Mouse (Mus musculus) frontal cortex, adult (tissue): ENCODE results near the gene Slc22a20.
A peak's percentile ranks its signal among the peaks of the same experiment; 100 is the strongest.

Experiments
- ATAC-seq: cut with Nextera tagmentation; 2 replicates; pipeline ENCODE4 v1.9.2; 2017; ENCODE audit warnings: mild to moderate bottlenecking, moderate library complexity, mixed read lengths; ENCODE audit not compliant: low TSS enrichment

Gene Slc22a20

DNA sequence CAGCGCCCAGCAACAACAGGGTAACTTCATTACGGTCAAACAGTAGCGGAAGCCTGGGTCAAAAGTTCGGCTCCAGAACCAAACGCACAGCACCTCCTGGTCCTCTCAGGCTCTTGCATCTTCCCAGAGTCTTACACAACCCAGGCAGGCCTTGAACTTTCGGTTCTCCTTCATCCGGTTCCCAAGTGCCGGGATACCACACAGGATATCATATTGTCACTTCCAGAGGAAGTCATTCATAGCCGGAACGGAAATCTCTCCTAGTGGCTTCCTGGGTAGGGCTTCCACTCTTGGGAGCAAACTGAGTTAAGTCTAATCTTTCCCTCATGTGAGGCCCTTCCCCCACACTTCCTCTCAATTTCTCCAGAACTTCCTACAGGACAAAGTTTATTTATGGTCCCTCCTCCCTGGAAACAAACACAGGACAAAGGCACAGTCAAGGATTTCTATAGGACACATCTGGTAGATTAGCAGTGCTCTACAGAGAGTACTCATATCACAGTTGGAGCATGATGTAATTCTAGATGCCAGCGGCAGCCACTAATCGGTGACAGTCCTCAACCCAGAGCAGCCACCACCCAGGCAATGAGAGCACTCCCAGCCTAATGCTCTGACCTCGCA, 33.8 kb downstream of the Slc22a20 start:
- ATAC-seq: no peak

- no peak for ATAC-seq
Measured at GRCm38 (mm10) chr19:5951631-5952030, 34.3 kb downstream of the Slc22a20 start.

- no peak for ATAC-seq
Measured at GRCm38 (mm10) chr19:5950218-5950617, 35.7 kb downstream of the Slc22a20 start.

GRCm38 (mm10) chr19:5945891-5946290, 40.1 kb downstream of the Slc22a20 start:
- no peak for ATAC-seq

DNA sequence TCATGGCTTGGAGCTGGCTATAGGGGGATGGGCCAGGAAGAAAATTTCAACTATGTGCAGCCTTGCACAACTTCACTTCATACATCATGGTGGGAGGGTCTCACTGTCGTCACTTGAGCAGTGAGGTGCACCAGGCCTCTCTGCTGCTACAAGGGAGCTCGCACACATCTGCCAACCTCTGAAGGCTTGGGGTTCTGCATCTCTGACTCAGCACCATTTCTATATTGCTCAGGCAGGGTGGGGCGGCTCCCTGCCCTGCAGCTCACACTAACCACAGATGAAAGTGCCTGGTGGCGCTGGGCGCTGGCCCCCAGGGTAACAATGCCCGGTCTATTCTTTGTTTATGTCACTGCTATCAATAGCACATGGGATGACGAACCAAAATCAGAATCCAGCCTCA, 40.9 kb downstream of the Slc22a20 start:
- ATAC-seq: peak; percentile 27; the same call in 1 of the 2 replicates

DNA sequence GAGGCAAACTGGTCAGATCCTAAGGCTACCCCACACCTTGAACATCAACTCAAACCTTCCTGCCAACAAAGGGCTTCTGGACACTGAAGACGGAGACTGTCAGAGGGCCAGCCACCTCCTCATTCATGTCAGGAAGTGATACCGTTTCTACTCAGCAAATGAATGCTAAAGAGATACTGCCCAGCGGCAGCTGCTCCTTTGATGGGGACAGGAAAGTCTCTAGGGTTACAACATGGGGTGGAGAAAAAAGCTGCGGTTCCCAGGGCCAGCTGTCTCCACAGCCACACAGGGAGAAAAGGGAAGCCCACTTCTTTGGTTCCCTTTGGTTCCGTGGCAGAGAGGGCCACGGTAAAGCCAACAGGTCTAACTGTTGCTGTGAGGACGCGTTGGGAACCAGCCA, 41.8 kb downstream of the Slc22a20 start:
- no peak for ATAC-seq

GRCm38 (mm10) chr19:5943404-5943803, 42.5 kb downstream of the Slc22a20 start:
- ATAC-seq: no peak

- no peak for ATAC-seq
Measured at GRCm38 (mm10) chr19:5942581-5942980, 43.4 kb downstream of the Slc22a20 start.

DNA sequence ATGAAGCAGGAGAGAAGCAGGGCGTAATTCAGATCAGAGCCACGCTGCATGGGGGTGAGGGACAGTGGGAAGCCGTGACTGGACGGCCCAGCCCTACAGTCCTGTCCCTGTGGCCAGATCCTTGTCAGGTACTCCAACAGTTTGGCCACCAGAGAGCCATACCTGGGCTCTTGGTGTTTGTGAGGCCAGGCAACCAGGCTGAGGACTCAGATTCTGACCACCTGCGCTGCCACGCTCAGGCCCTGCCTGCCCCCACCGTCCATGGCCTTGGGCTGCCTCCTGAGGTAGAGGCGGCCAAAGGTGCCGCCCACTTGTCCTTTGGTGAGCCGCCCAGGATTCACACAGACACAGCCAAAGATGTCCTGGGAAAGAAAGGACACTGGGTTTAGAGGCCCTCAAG, 45.3 kb downstream of the Slc22a20 start:
- no peak for ATAC-seq

GRCm38 (mm10) chr19:5940173-5940572, 45.8 kb downstream of the Slc22a20 start:
- no peak; the same call in 1 of the 2 replicates for ATAC-seq

DNA sequence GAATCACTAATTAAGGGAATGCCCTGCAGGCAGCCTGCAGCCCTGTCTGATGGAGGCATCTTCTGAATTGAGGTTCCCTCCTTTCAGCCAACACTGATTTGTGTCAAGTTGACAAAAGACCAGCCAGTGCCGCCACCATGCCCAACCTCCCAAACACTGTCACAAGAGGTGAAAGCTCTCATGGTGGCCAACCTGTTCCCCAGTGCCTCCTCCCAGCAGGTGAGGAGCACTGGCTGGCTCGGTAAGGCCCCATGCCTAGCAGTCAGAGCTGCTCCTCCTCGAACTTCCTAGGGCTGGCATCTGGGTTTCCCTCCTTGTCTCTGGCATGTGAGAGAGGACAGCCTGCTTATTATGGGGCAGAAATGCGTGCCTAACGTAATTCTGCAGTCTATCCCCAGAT, 46.2 kb downstream of the Slc22a20 start:
- no peak for ATAC-seq

DNA sequence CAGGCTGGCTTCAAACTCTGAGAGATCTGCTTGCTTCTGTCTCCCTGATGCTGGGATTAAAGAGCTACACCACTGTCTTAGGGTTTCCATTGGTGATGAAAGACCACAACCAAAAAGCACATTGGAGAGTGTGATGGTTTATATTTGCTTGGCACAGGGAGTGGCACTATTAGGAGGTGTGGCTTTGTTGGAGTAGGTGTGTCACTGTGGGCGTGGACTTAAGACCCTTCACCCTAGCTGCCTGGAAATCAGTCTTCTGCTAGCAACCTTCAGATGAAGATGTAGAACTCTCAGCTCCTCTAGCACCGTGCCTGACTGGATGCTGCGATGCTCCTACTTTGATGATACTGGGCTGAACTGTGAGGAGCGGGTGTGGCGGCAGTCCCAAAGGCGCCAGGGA, 47.4 kb downstream of the Slc22a20 start:
- no peak for ATAC-seq

DNA sequence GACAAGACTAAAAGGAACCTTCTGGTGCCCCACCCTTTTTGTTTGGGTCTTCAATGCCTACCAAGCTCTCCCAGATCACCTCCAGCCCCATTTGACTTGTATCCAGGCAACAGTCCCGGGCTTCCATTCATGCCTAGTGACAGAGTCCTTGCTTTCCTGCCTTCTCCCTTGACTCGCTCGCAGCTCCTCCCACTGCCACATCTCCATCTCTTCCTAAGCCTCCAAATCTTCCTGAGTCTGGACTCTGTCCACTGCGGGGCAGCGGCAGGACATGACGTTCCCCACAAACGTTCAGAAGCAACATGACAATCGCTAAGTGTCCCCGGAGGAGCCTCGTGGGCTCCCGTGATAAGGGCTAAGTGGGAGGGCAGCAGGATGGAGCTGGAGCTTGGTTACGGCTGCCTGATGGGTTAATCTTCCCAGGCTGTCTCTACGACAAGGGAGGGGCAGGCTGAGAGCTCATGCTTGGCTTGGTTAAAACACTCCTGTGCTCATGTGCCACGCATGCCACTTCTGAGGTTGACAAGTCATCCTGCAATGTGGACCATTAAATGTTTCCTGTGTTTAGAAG, 48.0 kb downstream of the Slc22a20 start:
- no peak for ATAC-seq

GRCm38 (mm10) chr19:5937095-5937835, 48.7 kb downstream of the Slc22a20 start:
- ATAC-seq: no peak

DNA sequence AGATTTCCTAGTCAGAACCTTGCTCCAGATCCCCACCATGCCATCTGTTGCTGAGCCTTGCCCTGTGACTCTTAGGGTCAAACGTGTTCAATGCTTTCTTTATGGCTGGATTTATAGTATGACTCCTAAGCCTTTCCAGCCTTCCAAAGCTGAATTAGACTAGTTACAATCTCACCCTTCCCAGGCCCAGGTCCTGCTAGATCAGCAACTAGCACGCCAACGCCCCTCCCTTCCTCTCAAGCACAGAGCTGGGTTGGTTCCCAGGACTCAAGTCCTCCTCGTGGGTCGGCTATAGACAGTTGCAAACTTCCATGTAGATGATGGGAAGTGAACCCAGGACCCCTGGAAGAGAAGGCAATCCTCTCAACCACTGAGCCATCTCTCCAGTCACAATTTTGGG, 50.3 kb downstream of the Slc22a20 start:
- ATAC-seq: no peak

DNA sequence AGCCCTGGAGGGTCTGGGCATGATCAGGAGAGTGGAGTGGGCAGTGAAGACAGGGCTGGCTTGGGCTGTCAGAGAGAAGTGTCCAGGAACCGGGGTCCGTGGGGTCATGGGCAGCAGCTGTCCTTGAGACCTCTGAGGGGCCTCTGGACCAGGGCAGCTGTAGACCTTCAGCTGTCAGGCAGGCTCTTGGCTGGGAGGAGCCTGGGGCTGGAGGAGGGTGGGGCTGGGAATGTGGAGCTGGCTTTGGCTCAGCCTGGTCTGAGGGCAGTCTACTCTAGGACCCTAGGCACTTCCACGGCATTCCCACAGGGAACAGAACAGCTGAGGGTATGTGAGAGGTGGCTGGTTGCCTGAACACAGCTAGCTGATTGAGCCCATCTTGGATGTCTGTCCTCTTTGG, 50.7 kb downstream of the Slc22a20 start:
- no peak for ATAC-seq

- ATAC-seq: no peak
Measured at GRCm38 (mm10) chr19:5929634-5930596, 56.0 kb downstream of the Slc22a20 start.

GRCm38 (mm10) chr19:5928546-5928945, 57.4 kb downstream of the Slc22a20 start:
- no peak for ATAC-seq

DNA sequence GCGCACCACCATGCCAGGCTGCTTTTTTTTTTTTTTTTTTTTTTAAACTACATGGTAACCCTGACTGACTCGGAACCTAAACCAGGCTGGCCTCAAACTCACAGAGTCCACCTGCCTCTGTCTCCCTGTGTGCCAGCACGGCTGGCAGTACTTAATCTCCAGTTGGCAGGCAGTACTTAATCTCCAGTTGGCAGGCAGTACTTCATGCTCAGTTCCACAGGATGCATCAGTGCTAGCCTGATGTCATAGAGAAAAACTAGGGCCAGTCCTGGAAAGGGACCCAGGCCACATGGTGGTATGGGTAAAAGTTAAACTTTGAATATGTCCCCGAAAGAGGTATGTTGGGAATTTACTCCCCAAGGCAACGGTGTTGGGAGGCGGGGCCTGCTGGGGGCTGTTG, 57.8 kb downstream of the Slc22a20 start:
- ATAC-seq: no peak

GRCm38 (mm10) chr19:5927532-5927931, 58.4 kb downstream of the Slc22a20 start:
- no peak for ATAC-seq

DNA sequence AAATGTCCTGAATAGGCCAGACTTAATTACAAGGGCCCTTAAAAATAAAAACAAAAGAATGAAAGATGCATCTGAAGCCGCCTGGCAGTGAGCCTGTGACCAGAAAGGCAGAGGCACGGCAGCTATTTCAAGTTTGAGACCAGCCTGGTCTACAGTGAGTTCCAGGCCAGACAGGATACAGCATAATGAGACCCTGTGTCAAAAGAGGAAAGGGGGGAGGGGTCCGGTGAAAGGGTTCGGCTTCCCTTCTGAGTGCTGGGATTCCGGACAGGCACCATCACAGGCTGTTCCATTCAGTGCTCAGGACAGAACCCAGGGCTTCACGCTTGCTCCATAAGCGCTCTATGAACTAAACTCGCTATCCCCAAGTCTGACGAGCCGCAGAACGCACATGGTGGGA, 58.9 kb downstream of the Slc22a20 start:
- ATAC-seq: no peak

DNA sequence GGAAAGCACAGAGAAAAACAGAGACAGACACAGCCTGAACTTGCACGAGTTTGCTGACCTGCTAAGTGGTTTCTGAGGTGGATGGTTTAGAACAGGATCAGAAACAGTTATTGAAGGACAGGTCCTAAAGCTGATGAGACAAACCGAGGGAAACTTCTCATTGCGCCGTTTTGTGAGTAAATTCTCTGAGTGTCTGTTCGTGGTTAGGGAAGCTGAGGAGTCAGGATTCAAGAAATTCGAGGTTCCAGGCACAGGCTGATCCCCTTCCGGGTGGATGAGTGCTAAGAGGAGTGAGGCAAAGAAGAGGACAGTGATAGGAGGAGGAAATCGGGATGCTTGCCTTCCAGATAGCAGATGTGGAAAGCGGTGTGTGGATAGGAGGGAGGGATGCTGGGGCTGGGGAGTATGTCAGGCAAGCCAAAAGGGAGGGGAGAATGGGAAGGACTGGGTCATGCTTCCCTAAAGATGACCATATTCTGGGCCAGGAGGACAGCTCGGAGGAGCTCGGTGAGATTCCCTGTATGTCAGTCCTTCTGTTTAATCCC, 60.6 kb downstream of the Slc22a20 start:
- ATAC-seq: no peak
